Mouse (Mus musculus): ENCODE measurements around the gene Lgr4. TPM values are rescaled to one million over a fixed set of nuclear protein-coding genes. Genes with fewer than 3 reads are reported as not detected.

Lgr4 gene
- polyA plus RNA-seq, 1 experiment from 2014 or later: 10.7 TPM

DNA sequence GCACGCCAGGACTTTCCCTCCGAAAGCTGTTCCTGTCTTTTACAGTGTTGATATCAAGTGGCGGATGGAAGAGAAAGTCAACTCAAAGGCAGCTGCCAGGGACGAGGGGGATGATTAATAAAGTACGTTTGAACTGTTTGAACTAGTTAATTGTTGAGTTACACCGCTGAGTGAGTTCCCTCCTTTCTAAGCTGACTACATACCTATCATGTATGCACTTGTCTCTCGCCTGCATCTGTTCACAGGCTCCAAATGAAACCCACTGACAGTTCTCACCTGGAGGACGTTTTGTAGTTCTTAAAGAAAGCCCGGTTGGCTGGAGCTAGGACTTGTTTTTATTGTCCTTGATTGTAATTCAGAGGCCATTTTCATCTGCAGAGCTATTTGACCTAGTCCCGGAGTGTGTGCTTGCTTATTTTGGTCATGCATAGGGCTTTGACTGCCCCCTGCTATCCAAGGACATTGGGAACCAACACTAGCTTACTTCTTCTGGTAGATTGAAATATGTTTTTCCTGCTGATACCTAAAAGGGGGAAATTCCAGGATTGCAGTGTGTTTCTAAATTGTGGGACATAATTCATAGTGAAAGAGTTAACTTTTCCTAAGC is 52.6 kb downstream of the Lgr4 start:
- Histone ChIP-seq H3K36me3 (no peaks in the 10 kb centered on the region), H3K9ac (no peak overlapping the region), H3K27ac (replicated peaks) (no peak overlapping the region), H3K4me3 (no peak overlapping the region), H3K4me2 (no peak overlapping the region), H3K27me3 (no peaks in the 10 kb centered on the region), H3K9me3 (no peaks in the 10 kb centered on the region), H3K4me1 (replicated peaks) (peaks cover 18% of the 10 kb centered on the region)
- 53% methylated on average over 10 of the region's 10 CpGs for WGBS
- no peak for ATAC-seq (ENCODE audit: low read depth)

DNA sequence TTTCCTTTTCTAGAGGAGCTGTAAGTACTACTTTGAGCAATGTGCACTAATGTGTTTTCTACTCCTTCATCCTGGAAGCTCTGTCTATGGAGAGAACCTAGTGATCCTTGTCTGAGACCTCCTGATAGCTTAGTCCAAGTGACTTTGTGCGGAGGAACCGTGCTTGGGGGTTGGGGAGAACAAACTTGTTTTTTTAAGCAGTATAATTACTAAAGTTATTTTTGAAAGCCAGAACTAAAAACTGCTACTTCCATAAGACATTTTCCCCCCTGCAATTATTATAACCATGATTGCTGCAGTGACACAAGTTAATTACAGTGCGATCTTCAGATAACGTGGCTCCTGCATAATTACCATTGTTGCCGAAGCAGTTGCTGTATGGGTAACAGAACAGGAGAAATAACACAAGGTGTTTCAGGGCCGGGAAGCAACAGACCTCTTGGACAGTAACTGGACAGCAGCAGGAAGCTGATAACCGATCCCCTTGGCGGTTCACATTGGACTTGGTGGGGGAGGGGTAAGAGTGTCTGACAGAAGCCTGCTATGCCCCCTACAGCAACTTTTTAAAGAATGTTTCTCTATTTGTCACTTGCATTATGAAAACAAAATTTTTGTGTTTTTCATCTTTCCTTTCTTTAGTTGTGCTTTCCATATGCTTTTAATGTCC is 53.4 kb downstream of the Lgr4 start:
- Histone ChIP-seq H3K4me1 (replicated peaks) (peaks cover 18% of the 10 kb centered on the region), H3K4me3 (no peak overlapping the region), H3K27me3 (no peaks in the 10 kb centered on the region), H3K36me3 (peaks cover 3% of the 10 kb centered on the region; the same call in 1 of the 2 replicates), H3K9me3 (no peaks in the 10 kb centered on the region), H3K9ac (no peak overlapping the region), H3K4me2 (no peak overlapping the region), H3K27ac (replicated peaks) (no peak overlapping the region)
- no peak for ATAC-seq (ENCODE audit: low read depth)
- 63% methylated on average over 8 of the region's 8 CpGs for whole genome bisulfite sequencing

DNA sequence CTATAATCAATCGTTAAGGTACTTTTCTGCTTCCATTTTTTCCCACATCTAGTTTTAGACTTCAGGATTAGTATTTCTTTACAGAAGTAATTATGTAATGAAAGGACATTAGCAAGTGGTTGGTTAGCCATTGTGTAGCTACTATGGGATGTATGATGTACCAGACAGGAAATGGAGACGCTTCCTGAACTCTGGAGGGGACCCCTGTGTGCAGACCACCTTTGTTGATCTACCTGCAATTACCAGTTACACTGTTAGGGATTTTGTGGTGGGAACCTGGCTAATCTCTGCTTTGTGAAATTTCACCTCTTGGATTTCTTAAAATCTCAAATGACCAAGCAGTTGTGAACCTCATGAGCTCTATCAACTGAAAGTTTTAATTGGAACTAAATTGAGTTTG is 54.9 kb downstream of the Lgr4 start:
- Histone ChIP-seq H3K9ac (no peak overlapping the region), H3K36me3 (peaks cover 3% of the 10 kb centered on the region; the same call in 1 of the 2 replicates), H3K4me2 (no peak overlapping the region), H3K27ac (replicated peaks) (no peak overlapping the region), H3K27me3 (no peaks in the 10 kb centered on the region), H3K4me3 (no peak overlapping the region), H3K9me3 (no peaks in the 10 kb centered on the region), H3K4me1 (replicated peaks) (peaks cover 18% of the 10 kb centered on the region)
- WGBS: 91% methylated on average over 2 of the region's 2 CpGs
- no peak for ATAC-seq (ENCODE audit: low read depth)

DNA sequence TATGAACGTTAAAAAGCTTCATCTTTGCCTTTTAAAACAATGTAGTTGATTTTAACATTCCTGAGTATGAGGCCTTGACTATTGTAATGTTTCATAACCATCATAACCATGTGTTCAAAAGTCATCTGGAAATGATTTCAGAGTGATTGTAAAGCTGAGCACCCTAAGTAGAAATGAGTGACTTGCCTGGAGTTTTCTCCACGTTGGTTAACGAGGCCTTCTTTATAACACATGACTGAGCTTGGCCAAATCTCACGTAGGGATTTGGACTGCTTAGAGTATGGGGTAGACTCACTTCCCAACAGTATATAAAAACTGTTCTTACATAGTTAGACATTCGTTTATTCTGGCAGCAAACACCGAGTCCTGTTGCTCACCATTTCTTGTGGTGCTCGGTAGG is 55.5 kb downstream of the Lgr4 start:
- no peak overlapping the region for H3K27ac ChIP-seq (replicated peaks)
- no peak overlapping the region for H3K9ac ChIP-seq
- H3K4me1 ChIP-seq (replicated peaks): peaks cover 18% of the 10 kb centered on the region
- ATAC-seq (ENCODE audit: low read depth): no peak
- no peak overlapping the region for H3K4me3 ChIP-seq
- peaks cover 3% of the 10 kb centered on the region; the same call in 1 of the 2 replicates for H3K36me3 ChIP-seq
- H3K4me2 ChIP-seq: no peak overlapping the region
- no peaks in the 10 kb centered on the region for H3K9me3 ChIP-seq
- no peaks in the 10 kb centered on the region for H3K27me3 ChIP-seq
- 84% methylated on average over 7 of the region's 7 CpGs for WGBS

DNA sequence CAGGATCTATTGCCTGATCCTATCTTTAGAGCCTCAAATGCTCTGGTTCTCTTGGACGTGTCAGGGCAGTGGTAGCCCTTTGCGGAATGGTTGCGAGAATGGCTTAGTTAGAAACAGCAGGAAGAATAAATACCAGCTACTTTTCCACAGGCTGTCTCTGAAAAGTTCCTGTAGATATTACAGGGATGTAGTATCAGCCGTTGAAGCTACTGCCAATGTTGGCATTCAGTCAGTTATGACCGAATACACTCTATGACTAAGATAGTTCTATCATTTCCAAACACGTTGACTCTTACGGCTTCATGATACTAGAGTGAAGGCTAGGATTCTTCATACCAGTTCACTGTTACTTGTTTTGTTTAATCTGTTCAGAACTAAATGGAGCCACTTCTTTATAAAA is 57.4 kb downstream of the Lgr4 start:
- H3K4me1 ChIP-seq (replicated peaks): peaks cover 16% of the 10 kb centered on the region; the same call in 1 of the 2 replicates
- no peak overlapping the region for H3K4me3 ChIP-seq
- peaks cover 3% of the 10 kb centered on the region; the same call in 1 of the 2 replicates for H3K36me3 ChIP-seq
- H3K9ac ChIP-seq: no peak overlapping the region
- WGBS: 96% methylated on average over 7 of the region's 7 CpGs
- no peaks in the 10 kb centered on the region for H3K9me3 ChIP-seq
- H3K27ac ChIP-seq (replicated peaks): no peak overlapping the region
- H3K4me2 ChIP-seq: no peak overlapping the region
- ATAC-seq (ENCODE audit: low read depth): no peak
- no peaks in the 10 kb centered on the region for H3K27me3 ChIP-seq

DNA sequence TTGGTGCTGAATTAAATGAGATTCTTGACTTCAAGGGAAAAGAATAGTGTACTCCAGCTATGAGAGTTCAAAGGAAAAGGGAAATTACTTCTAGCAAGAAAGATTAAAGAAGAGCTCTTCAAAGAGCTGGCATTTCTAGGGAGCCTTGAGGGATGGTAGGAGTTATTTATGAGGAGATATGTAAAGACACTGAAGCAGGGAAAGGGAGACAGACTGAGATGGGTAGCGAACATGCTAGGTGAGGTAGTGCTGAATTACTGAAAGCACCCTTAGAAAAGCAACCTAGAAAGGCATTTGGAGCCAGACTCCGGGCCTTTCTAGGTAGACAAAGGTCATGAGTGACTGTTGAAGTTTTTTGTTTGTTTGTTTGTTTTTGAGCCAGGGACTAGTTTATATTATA is 58.7 kb downstream of the Lgr4 start:
- H3K4me3 ChIP-seq: no peak overlapping the region
- peaks cover 10% of the 10 kb centered on the region; the same call in 1 of the 2 replicates for H3K4me1 ChIP-seq (replicated peaks)
- peaks cover 3% of the 10 kb centered on the region; the same call in 1 of the 2 replicates for H3K36me3 ChIP-seq
- H3K27me3 ChIP-seq: no peaks in the 10 kb centered on the region
- no peak overlapping the region for H3K9ac ChIP-seq
- H3K4me2 ChIP-seq: no peak overlapping the region
- WGBS: 93% methylated on average over 2 of the region's 2 CpGs
- no peak for ATAC-seq (ENCODE audit: low read depth)
- H3K9me3 ChIP-seq: no peaks in the 10 kb centered on the region
- H3K27ac ChIP-seq (replicated peaks): no peak overlapping the region

DNA sequence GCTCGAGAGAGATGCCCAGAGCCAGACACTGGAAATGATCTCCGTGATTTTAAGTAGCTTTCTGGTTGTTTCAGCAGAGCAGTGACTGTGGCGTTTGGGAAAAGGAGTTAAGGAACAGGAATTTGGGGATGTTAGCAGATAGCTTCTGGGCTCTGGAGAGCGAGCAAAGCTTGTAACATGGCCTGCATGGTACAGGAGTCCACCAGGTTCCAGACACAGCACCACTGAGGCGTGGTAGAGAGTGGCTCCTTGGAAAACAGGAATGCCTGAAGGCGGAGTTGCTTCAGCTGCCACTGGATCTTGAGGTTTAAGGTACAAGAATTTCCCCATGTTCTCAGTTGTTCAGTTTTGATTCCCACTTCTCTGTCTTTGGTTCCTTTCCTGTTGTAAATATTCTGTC is 59.9 kb downstream of the Lgr4 start:
- no peak overlapping the region for H3K4me3 ChIP-seq
- no peak overlapping the region for H3K4me2 ChIP-seq
- no peak for ATAC-seq (ENCODE audit: low read depth)
- H3K27me3 ChIP-seq: no peaks in the 10 kb centered on the region
- WGBS: 86% methylated on average over 6 of the region's 6 CpGs
- H3K27ac ChIP-seq (replicated peaks): no peak overlapping the region
- peaks cover 10% of the 10 kb centered on the region; the same call in 1 of the 2 replicates for H3K4me1 ChIP-seq (replicated peaks)
- peaks cover 3% of the 10 kb centered on the region; the same call in 1 of the 2 replicates for H3K36me3 ChIP-seq
- H3K9me3 ChIP-seq: no peaks in the 10 kb centered on the region
- no peak overlapping the region for H3K9ac ChIP-seq

DNA sequence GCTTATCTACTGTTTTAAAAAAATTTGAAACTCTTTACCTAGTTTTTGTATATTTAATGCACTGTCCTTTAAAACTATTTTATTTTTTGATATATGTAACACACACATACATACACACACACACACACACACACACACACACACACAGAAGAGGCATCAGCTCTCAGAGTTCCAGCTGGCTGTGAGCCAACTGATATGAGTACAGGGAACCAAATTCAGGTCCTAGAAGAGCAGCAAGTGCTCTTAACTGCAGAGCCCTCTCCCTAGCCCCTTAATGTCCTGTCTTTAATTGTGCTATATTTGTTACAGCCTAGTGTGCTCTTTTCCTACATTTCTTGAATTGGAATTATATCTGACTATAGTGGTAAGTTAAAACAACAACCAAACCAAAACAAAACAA is 61.8 kb downstream of the Lgr4 start:
- no peak overlapping the region for H3K9ac ChIP-seq
- ATAC-seq (ENCODE audit: low read depth): no peak
- no peak overlapping the region for H3K27ac ChIP-seq (replicated peaks)
- H3K4me3 ChIP-seq: no peak overlapping the region
- peaks cover 10% of the 10 kb centered on the region; the same call in 1 of the 2 replicates for H3K4me1 ChIP-seq (replicated peaks)
- H3K27me3 ChIP-seq: no peaks in the 10 kb centered on the region
- H3K9me3 ChIP-seq: no peaks in the 10 kb centered on the region
- no peak overlapping the region for H3K4me2 ChIP-seq
- peaks cover 3% of the 10 kb centered on the region; the same call in 1 of the 2 replicates for H3K36me3 ChIP-seq

DNA sequence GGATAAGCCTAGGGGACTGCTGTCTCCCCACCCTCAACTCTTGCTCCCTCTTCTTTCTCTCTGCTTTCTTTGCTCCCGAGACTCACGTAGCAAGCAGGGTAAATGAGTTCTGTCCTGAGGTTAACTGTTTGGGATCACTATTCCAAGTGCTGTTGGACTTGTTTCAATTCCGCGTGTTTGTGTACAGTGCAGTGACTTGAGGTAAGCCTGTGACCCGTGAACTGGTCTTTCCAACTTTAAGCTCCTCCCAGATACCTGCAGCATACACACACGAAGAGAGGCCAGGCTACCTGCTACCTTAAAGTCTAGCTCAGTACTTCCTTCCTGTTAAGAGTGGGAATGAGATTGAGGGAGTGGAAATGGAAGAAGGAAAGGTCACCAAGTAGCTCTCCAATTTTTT is 66.0 kb downstream of the Lgr4 start:
- Histone ChIP-seq H3K4me3 (no peak overlapping the region), H3K9me3 (no peaks in the 10 kb centered on the region), H3K4me2 (no peak overlapping the region), H3K4me1 (replicated peaks) (peaks cover 48% of the 10 kb centered on the region), H3K36me3 (no peaks in the 10 kb centered on the region), H3K27ac (replicated peaks) (no peak overlapping the region), H3K27me3 (no peaks in the 10 kb centered on the region), H3K9ac (no peak overlapping the region)
- WGBS: 95% methylated on average over 6 of the region's 6 CpGs
- ATAC-seq (ENCODE audit: low read depth): no peak

DNA sequence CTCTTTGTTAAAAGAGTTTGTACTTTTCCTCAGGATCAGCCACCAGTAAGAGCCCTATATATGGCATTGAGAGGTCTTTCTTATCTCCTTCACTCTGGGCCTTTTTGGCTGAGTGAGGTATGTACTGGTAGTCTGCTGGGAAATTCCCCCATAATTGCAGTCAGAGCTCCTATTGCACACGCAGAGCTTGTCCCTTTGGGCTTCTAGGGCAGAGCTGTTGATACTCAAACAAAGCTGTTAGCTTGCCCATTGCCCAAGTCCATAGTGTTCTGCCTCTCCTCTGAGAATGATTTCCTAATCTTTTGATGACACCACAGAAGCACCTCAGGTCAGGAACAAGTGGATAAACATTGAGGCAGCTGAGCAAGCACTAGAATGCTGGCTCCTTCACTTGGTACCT is 67.5 kb downstream of the Lgr4 start:
- Histone ChIP-seq H3K27ac (replicated peaks) (no peak overlapping the region), H3K9me3 (no peaks in the 10 kb centered on the region), H3K36me3 (no peaks in the 10 kb centered on the region), H3K27me3 (no peaks in the 10 kb centered on the region), H3K4me3 (no peak overlapping the region), H3K4me2 (no peak overlapping the region), H3K4me1 (replicated peaks) (peaks cover 56% of the 10 kb centered on the region), H3K9ac (no peak overlapping the region)
- WGBS: 79% methylated on average over 1 of the region's 1 CpGs
- no peak for ATAC-seq (ENCODE audit: low read depth)

DNA sequence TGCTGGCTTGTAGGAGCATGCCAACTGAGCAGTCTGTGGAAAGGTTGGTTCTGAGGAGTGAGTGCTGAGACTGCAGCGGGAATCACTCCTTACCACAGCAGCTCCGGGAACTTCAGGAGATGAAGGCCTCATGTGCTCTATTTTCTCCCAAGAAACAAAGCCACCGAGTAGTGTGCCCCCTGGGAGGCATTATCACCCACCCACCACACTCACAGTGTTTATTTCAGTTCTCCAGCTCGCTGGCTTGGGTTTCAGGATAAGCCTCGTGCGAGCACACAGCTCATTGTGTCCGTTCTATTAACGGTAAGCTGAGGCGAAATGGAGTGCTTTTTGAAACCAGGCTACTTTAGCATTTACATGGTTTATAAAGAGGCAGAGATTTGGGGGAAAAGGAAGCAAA is 68.1 kb downstream of the Lgr4 start:
- Histone ChIP-seq H3K9ac (no peak overlapping the region), H3K36me3 (no peaks in the 10 kb centered on the region), H3K4me3 (no peak overlapping the region), H3K4me2 (no peak overlapping the region), H3K9me3 (no peaks in the 10 kb centered on the region), H3K27ac (replicated peaks) (no peak overlapping the region), H3K27me3 (no peaks in the 10 kb centered on the region), H3K4me1 (replicated peaks) (peaks cover 57% of the 10 kb centered on the region)
- no peak for ATAC-seq (ENCODE audit: low read depth)
- WGBS: 46% methylated on average over 9 of the region's 9 CpGs

DNA sequence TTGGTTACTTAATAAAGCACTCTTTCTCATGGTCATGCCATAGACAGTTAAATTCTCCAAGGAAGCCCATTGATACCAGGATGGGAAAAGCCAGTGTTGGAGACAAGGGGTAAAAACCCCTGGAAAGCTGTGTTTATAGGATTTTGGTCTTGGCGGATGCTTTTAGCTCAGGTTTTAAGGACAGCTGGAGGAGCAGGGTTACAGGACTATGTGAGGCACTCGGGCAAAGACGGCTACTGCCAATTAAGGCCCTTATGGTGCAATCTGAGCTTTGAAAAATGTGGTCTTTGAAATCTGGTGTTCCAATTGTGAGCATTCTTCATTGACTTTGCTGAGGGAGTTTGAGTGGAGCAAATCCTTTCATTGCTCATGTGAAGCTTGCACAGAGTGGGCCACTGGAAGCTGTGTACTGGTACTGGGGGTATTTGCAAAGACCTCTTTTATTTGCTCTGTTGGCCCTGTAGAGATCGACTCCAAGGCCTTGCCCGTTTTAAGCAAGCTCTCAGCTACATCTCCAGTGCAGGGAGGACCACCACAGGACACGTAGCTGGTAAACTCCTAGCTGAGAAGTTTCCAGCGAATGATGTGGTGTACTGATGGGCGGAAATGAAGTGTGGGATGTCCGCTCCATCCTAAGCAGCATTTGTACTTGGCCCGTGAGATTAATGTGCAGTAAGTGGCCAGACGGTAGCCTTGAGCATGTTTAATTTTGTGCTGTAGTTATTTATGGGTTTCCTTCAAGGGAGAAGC is 68.8 kb downstream of the Lgr4 start:
- WGBS: 56% methylated on average over 11 of the region's 11 CpGs
- H3K4me1 ChIP-seq (replicated peaks): peaks cover 62% of the 10 kb centered on the region
- no peak for ATAC-seq (ENCODE audit: low read depth)

More for the DNA sequence above, 68.8 kb downstream of the Lgr4 start:
- no peak overlapping the region for H3K9ac ChIP-seq
- H3K4me3 ChIP-seq: no peak overlapping the region
- no peak overlapping the region for H3K27ac ChIP-seq (replicated peaks)
- no peak overlapping the region for H3K4me2 ChIP-seq
- no peaks in the 10 kb centered on the region for H3K36me3 ChIP-seq
- H3K27me3 ChIP-seq: no peaks in the 10 kb centered on the region
- H3K9me3 ChIP-seq: no peaks in the 10 kb centered on the region
